Mouse (Mus musculus) thymus, postnatal 4 days (tissue): ENCODE measurements around the gene Tbc1d8b.
"Not testable (repeated sequence)": the region's sequence is repeated elsewhere in the genome, so short reads cannot be mapped to it uniquely, and the experiment has no call there.

Experiments
- DNase-seq: peaks from one replicate; pipeline ENCODE4 v3.0.0; 2021

Tbc1d8b gene

DNA sequence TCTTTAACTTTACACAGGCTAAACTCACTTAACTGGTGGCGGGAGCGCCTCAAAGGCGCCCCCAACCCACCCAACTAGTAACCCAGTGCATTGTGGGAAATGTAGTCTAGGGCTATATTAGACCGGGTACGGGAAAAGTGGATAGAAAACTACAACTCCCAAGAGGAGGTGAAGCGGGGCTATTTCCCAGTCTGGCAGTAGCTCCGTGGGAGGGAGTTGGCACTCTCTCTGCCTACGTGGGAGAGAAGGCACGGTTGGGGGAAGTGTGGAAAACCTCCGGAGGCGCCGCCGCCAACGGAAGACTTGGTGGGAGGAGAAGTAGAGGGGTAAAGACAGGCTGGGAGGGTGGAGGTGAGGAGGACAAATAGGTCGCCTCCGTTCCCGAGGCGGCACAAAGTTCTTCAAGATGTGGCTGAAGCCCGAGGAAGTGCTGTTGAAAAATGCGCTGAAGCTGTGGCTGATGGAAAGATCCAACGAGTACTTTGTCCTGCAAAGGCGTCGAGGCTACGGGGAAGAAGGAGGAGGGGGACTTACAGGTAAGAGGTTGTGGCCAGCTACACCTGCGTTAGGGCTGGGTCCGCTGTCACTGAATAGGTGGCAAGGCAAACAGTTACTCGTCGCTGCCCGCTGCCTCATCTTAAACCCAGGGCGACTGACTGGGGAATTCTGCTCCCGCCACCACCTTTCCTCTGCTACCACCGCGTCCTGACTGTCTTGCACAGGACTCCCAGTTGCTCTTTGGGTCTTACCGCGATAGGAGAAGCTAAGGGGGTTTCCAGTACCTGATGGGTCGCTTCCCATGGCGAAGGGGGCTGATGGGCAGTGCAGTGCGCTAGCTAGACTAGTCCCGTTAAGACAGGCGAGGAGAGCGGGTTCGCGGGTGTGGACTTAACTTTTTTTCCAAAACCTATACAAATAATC, at the start of gene Tbc1d8b:
TSS of gene Tbc1d8b (plus strand) at position 222 of the 921 bp plus-strand sequence.
- peak; percentile 56 for DNase-seq

DNA sequence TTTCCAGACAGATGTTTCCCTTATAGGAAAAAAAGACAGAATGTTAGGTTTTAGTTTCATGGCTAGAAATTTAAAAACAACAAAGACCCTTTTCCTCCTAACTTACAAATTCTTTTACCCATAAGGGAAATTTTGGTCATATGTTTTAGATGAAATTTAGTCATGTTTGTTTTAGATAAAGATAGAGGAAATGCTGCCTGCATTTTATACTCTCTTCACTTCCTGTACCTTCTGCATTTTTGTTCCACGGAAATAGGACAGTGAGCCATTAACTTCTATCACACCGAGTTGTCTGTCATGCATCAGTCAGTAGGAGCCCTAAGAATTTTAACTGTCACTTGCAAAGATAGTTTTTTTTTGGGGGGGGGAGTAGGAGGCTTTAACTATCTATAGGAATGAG, 45.1 kb upstream of the Tbc1d8b start:
- DNase-seq = no peak

DNA sequence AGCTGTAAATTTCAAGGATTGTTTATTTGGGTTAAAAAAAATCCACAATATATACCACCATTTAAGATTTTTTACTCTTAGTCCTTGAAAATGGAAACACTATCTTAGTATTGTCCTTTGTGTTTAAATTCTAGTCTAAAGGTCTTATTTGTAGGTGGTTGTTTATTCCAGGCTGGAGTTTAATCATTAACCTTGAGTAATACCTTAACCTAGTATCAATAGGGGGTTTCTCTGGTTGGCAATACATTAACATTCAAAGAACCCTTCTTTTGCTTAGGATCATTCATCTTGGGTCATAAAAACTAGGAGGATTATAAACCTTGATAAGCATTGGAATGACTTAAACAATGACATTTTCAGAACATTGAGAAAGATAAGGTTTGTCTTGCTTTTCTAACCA, 44.4 kb upstream of the Tbc1d8b start:
- no peak for DNase-seq

DNA sequence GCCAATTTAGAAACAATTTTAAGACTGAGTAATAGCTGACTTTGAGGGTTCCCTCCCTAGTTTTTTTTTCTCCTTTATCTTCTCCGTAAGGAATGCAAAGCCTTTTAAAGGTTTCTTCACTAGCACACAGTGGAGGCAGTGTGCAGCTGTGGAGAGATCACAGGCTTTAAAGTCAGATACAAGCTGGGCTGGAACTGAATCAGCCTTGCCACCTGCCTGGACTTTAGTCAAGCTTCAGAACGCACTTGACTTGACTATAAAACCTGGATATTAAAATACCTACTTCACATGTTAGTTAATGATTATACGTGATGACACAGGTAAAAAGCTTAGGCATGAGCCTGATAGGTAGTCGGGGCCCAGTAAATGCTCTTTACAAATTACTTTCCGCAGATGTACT, 32.6 kb upstream of the Tbc1d8b start:
- no peak for DNase-seq

DNA sequence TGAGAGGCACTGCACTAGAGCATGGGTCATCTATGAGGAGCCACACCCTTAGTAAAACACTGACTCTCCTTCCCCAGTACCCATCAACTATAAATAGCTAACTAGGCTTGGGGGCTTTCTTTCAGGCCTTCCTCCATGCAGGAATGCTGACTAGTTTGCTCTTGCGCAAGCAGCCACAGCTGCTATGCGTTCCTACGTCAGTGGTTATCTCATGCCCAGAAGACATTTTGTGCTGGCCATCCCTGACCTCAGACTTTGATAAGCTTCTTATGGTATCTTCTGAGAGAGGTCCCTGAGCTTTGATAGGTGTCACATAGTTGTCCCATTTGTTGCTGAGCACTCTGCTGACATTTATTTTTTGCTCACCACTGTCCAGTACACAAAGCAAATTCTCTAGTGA, 31.5 kb upstream of the Tbc1d8b start:
- no peak for DNase-seq

DNA sequence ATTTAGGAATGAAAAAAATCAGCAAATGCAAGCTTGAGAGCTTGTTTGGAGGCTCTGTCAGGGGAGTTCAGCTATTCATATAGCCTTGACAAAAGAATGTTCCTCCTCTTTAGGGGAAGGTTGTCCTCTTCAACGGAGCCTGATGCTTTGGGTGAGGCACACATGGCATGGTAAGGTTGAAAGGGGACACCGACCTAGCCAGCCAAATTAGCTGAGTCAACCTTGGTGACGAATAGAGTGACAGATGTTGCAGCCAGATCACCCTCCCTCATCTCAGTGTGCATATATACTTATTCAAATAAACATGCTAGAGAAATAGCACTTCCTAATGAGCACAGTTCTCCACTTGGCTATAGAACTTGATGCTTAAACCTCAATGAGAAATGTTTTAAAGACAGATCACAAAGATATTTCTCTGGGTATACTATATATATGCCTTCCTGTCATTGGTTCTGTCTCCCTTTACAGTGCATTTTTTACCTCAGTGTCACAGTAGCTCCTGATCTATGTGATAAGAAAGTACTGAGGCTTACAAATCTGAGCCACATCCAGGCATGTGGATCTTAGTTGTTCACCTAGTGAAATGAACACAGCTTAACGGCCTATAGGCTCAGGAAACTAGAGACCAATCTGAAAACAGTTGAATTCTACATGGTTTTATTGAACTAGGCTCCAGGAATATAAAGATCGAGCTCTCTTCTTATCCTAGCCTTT, 30.3 kb upstream of the Tbc1d8b start:
- no peak for DNase-seq

DNA sequence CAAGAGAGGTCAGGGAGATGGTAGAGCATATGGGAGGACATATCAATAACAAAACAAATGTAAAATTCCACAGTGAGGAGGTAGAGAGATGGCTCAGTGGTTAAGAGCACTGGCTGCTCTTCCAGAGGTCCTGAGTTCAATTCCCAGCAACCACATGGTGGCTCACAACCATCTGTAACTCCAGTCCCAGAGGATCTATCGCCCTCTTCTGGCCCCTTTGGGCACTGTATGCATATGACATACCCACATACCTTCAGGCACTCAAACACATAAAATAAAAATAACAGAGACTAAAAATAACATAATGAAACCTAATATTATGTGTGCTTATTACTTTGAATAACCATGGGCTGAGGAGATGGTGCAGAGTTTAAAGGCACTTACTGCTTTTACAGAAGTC, 22.7 kb upstream of the Tbc1d8b start:
- DNase-seq = peak; percentile 13

DNA sequence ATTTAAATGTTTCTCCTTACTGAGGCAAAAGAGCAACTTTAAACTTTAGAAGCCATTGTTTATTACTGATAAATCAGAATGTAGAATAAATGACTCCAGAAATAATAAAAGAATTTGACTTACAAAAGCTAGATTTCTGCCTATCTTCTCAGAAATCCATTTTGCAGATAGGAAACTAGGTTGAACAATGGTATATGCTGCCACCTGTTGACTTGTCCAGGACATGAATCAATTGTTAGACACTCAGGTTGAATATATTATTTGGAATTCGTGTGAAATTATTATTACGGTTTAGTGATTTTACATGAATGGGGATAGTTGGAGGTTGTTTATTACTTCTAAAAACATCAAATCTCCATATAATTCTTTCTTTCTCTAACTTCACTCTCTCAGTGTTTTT, 19.0 kb upstream of the Tbc1d8b start:
- DNase-seq = no peak

DNA sequence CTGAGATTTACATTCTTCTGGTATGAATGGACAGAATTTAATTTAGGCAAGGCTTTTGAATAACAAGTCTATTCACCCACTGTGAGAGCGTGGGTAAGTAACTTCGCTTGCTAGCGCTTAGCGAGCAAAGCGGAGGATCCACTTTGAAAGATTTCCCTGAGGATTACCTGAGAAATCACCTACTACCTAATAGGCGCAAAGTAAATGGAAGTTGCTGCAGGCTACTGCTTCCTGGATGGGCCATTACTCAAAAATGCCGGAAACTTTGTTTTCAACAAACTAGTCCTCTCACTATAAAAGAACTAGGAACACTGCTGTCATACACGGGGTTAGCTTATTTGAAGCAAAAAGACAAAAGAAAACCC, 404 bp upstream of the Tbc1d8b start:
- DNase-seq = peak; percentile 7

DNA sequence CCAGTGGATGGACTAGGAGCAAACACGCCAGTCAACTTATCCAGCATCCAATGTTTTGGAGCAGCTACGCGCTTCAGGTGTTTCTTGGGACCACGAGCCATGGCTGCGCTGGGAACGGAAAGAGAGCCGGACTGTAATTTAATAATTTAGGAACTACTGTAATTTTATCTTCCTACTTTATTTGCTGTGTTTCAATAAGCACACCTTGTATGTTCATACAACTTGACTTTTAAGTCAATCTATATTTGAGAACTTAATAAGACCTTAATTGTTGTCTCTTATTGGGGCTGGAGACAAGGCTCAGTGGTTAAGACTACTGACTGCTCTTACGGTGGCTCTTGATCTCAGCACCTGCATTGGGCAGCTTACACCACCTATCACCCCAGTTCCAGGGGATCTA, 29.6 kb downstream of the Tbc1d8b start, which contains the start of gene Gm15013:
TSS of gene Gm15013 (minus strand) at position 101 of the 400 bp plus-strand sequence.
- DNase-seq = no peak

DNA sequence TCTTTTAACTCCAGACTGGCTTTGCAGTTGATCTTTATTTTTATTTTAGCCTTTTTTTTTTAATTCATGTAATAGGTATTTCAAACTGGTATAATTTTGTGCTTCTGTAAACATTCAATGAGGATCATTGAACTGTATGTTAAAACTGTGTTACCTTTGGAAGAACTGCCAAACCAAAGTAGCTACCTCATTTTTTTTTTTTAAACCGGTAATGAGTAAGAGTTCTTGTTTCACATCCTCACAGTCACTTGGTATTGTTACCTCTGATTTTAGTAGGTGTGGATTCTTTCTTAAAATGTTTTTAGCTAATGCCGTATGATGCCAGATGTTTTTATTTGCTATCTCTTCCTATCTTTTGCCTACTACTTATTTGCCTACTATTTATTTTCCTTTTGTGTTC, 37.6 kb downstream of the Tbc1d8b start:
- no peak for DNase-seq

DNA sequence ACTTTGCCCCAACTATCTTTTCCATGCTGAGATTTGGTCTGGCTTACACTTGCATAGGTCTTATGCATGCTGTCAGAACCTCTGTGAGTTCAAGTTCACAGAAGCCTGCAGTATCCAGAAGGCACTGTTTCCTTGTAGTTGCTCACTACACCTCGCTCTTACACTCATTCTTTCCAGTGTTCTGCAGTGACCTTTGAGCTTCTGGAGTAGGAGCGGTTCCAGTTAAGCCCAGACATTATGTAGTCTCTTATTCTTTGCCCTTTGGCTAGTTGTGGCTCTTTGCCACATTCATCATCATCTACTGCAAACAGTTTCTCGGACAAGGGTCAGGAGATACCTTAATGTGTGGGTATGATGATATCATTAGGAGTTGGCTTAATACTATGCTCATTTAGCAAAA, 45.7 kb downstream of the Tbc1d8b start:
- DNase-seq = no peak

DNA sequence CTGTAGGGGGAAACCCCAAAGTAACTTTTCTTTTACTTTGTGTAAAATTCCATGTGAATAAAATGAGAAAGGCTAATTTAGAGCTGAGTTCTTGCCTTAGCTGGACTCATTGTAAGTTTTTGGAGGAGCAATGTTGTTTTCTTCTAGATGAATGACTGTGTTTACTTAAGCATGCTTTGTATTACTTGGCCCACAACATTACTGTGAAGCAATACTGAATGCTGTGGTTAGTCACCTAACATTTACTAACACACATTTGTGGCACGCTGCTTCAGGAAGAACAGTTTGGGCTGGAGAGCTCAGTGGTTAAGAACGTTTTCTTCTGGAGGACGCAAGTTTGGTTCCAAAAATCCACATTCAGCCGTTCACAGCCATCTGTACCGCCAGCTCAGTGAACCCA, 52.3 kb downstream of the Tbc1d8b start:
- no peak for DNase-seq

DNA sequence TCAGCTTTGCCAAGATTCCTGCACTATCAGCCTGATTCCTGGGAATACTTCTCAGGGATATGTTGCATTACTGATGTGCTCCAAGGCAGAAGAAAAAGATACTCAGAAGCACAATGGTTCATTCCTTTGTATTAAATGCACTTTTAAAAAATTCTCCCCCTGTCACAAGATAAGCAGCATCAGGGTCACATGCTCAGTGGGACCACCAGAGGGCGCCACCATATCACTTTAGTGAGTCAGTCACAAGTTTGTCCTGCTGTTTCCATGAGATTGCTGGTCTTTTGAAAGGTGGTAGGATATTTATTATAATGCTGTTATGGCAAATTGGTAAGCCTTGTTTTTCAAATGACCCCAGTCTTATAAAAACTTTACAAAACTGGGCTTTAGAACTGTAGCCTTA, 67.1 kb downstream of the Tbc1d8b start:
- peak; percentile 75 for DNase-seq

DNA sequence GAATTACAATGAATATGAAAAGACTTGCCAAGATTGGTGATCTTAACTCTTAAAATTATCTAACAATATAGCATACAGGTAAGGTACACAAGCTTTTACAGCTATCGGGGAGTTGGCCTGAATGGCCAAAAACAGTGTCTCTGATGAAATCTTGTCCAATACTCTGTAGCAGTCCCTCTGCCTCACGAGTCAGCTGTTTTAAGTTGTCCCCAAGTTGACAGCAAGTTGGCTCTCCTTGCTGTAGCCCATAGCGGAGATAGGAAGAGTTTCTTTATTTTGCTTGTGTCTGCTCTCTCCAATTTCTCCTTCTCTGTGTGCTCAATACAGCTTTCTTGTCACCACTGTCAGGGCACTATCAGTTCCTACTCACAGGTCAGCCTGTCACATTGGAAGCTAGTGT, 73.8 kb downstream of the Tbc1d8b start:
- DNase-seq = not testable (repeated sequence)

DNA sequence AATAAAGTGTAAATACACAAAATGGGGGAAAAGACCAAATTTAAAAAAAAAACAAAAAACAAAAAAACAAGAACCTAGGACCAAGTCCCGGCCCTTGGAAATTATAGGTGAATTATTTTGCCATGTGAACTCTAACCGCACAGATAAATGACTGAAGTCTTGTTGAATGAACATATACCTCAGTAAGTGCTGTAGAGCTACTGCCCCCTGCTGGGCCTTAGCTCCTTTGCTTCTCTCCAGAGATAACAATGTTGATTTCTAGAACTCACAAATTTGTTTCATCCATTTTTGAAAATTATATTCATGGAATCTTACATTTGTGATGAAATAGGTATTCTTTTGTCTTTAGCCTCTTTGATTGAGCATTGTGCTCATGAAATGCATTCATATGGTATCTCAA, 77.8 kb downstream of the Tbc1d8b start:
- DNase-seq = peak; percentile 57

DNA sequence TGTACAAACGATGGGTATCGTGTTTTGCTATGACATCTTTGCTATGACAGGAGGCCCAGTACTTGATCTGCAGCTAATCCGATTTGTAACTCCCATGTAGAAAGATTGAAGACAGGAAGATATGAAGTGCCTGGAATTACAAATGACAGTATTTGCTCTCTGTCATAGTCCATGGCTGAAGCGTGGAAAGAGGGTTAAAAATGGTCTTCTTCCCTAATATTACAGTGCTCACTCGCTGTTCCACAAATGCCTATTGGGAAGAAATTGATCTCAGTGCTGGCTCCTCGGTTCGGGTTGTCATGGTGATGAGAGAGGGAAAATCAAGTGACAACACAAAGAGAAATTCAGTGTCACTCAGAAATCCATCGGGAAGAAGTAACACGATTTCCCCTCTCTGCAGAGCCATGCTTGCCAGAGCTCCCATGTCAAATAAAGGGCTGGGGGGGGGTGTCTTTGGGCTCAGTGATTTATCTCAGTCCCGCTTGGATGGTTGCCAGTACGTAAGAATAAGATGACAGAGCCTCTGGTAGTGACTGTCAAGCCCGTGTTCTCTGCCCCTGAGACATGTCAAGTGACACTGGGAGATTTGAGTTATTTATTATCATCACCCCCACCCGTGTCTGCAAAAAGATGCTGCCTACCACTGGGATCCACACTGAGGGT, 85.3 kb downstream of the Tbc1d8b start:
- DNase-seq = no peak

DNA sequence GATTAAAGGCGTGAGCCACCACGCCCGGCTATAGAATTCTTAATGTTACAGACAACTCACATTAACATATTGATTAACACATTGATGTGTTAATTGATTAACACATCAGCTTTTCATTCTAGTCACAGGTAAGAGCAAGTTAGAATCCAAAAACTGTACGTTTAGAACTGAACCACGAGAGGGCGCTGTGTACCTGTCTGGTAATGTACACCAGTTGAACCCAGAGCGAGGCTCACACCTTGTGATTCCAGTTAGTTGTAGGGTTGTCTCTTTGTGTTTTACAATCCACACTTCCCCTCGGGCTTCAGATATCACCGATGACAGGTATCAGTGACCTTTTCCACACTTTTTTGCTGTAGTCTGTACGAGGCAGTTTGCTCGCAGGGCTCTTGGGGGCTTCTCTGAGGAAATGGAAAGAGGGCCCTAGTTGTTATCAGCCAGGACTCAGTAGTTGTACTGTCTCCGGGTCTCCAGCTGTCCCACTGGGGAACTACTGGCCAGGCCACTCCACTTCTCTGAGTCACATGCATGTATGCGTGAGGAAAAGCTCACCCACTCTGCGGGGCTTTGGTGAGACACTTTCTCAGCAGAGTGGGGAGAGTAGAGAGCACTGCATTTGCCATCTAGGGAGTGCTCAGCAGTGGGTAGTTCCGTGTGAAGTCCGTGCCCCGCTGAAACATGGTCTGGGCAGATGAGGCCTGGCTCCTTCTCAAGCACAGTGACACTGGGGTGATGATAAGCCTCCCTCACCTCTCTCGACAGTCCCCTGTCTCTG, 89.7 kb downstream of the Tbc1d8b start:
- peak; percentile 73 for DNase-seq

DNA sequence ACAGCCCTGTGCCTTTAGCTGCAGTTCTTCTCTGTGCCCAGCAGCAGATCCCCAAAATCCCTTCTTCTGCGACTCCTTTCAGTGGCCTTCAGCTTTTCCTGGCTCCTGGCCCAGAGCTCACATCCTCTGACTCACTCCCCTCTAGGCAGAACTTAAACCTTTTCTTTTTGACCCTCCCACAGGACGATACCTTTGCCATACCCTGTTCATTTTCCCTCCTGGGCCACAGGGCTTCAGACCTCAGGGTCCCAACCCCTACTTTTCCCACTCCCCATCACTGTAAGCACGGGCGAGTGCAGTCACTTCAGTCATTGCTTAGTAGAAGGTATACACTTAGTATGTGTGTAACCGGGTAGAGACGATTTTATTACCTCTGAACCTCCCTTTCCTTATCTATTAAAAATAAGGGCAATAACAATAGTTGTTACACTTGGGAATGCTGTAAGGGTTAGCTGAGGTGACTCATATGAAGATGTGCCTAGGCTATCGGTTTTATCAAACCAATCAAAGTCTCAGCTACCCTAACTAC, 90.4 kb downstream of the Tbc1d8b start:
- no peak for DNase-seq

DNA sequence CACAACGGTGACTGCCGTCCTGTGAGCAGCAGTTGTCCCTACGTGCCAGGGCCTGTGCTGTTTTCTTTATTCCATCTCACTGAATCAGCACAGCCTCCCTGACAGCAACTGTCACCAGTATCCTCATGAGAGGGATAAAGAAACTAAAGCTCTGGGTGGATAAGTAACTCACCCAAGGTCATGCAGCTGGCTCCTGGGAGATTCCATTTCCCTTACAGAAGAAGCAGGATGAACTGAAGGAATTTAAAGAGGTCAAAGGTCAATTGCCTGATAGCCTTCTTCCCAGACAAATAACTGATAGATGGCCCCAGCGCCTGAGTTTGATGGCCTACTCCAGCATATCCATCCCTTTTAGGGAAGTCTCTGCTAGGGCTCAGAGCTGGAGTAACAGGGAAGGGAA, 92.6 kb downstream of the Tbc1d8b start:
- no peak for DNase-seq

DNA sequence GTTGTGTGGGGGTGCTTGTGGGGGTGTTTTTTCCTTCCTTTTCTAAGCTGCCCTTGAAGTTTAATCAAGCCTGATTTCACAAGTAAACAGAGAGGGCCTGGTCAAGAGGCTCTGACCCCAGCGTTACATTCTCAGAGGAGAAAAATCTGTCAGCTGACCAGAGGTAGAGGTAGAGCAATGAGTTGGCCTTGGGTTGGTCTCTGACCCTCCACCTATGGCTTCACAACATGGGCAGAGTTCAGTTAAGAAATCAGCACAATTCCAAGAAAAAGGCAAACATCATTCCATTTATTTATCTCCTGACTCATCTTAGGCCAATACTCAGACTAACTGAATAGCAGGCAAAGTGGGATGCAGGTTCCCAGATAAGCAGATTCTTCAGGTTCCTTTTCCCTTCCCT, 94.1 kb downstream of the Tbc1d8b start:
- no peak for DNase-seq

DNA sequence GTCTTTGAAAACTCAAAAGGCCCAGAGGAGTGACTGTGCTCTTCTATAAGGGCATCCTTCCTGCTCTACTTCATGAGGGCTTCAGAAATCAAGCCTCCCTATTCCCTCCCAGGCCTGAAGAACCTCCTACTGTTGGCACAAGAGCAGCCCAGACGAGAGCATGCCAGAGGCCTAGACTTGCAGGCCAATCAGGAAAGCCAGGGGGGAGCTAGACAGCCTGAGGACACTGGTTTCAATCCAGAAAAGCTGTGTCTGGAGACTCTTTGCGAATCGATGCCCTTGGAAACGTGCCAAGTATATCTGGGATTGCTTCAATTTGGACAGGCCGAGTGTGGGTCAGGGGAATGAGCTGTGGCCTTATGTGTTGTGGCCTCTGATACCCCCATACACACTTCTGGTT, 94.6 kb downstream of the Tbc1d8b start:
- DNase-seq = no peak

DNA sequence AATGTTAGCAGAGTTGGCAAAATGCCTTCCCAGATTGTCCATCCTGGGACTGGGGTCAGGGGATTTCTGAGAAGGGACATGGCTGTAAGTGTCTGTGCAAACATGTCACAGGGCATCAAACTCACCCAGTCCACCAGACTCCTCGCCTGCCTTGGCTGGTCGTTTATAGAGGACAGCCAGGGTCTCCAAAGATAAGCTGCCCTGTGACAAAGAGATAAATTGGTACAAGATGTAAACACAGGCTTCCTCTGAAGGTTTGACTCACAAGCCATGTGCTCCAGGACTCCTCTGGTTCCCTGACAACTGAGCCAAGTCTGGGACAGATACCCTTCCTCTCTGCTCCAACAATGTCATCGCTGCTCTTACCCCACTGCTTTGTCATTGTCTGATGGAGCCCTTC, 96.2 kb downstream of the Tbc1d8b start:
- DNase-seq = no peak
